Mouse (Mus musculus): Measurements from ENCODE around the gene Fam228a. TPM values are rescaled to one million over a fixed set of nuclear protein-coding genes. Genes with fewer than 3 reads are reported as not detected.
"Not testable (repeated sequence)": the region's sequence is repeated elsewhere in the genome, so short reads cannot be mapped to it uniquely, and the experiment has no call there.

Fam228a gene
- total RNA-seq (2014; rRNA removed; ENCODE audit: low replicate concordance) (0.08 and 0.65 TPM in 2 replicates), polyA plus RNA-seq (2015; fragmentation: Nextera tagmentation; extraction: Ambion mirVana) (0.14 TPM in 1 of 2 replicates, not detected in the other)

DNA sequence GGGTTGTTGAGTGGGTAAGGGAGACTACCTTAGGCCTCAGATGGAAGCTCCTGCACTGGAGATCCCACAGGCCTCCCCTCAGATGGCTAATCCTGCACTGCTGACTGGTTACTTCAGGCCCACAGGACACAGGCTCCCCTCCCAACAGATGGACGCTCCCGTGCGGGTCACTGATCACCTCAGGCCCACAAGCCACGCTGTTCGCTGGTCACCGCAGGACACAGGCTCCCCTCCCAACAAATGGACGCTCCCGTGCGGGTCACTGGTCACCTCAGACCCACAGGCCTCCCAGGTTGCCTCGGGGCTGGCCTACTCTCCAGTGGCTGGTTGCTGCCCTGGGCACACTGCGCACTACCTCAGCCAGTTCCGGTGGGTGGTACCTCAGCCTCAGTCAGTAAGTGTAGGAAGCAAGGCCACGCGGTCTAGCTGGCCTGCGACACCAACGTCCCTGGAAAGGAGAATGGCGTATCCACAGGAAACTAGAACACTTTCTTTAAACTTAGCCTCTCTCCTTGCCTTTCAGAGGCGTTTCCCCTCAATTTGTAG is at the start of gene Fam228a:
Gene Fam228a (minus strand): TSS at position 400 of the 546 bp plus-strand sequence.
- no peaks in the 10 kb centered on the region for H3K4me1 ChIP-seq (ENCODE audit: control insufficient read depth, insufficient read depth)
- 88% methylated on average over 18 of the region's 18 CpGs for WGBS

DNA sequence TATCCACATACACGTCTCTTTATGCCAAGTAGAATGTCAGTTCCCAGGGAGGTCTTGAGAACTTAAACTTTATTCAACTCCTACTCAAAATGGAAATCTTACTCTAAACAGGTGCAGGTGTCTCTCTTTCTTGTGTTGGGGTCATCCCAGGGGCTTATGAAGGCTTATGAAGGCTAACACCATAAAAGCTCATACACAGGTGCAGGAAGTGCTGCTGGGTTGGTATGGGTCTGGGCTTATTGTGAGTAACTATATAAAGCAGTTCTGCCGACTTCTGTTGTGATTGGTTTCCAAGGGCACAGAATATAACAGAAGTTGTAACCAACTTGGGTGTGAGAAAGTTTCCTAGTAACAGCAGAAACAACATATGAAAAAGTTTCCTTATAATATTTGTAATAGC is 46.2 kb upstream of the Fam228a start:
- Histone ChIP-seq H3K27me3 (ENCODE audit: control insufficient read depth, insufficient read depth, low read length) (no peaks in the 10 kb centered on the region), H3K36me3 (replicated peaks; ENCODE audit: control insufficient read depth, insufficient read depth, low read length) (no peaks in the 10 kb centered on the region), H3K9ac (replicated peaks; ENCODE audit: low read depth, low read length) (no peak overlapping the region), H3K4me3 (ENCODE audit: low read depth, low read length) (no peak overlapping the region), H3K4me1 (ENCODE audit: control insufficient read depth, insufficient read depth) (0 out of 2 replicates have a peak, but pooled peaks cover 3% of the 10 kb centered on the region), H3K4me2 (ENCODE audit: low read depth, low read length) (no peak overlapping the region), H3K9me3 (replicated peaks; ENCODE audit: control insufficient read depth, low read length) (no peaks in the 10 kb centered on the region), H3K27ac (ENCODE audit: low read depth) (no peak overlapping the region)
- TF ChIP-seq EP300 (IDR thresholded peaks at IDR 0.05; ENCODE audit: low read depth), result no peak
- TF ChIP-seq CTCF (IDR thresholded peaks at IDR 0.05; ENCODE audit: low read depth), result no peak
- 60% methylated on average over 2 of the region's 2 CpGs for WGBS
- no peak for DNase-seq (ENCODE audit: low spot score)
- no peak for ATAC-seq (ENCODE audit: insufficient read depth, low read depth)

More for the DNA sequence above, at the start of gene Fam228a:
- DNase-seq (ENCODE audit: low spot score), result no peak
- TF ChIP-seq EP300 (IDR thresholded peaks at IDR 0.05; ENCODE audit: low read depth) (no peak), CTCF (IDR thresholded peaks at IDR 0.05; ENCODE audit: low read depth) (no peak)
- no peaks in the 10 kb centered on the region for H3K36me3 ChIP-seq (replicated peaks; ENCODE audit: control insufficient read depth, insufficient read depth, low read length)
- H3K9ac ChIP-seq (replicated peaks; ENCODE audit: low read depth, low read length), result no peak within 1 kb of the TSS
- no peaks in the 10 kb centered on the region for H3K27me3 ChIP-seq (ENCODE audit: control insufficient read depth, insufficient read depth, low read length)
- no peaks in the 10 kb centered on the region for H3K9me3 ChIP-seq (replicated peaks; ENCODE audit: control insufficient read depth, low read length)
- H3K4me3 ChIP-seq (ENCODE audit: low read depth, low read length), result no peak within 1 kb of the TSS
- H3K4me2 ChIP-seq (ENCODE audit: low read depth, low read length), result no peak within 1 kb of the TSS
- H3K27ac ChIP-seq (ENCODE audit: low read depth), result no peak within 1 kb of the TSS
- ATAC-seq (ENCODE audit: insufficient read depth, low read depth), result no peak

DNA sequence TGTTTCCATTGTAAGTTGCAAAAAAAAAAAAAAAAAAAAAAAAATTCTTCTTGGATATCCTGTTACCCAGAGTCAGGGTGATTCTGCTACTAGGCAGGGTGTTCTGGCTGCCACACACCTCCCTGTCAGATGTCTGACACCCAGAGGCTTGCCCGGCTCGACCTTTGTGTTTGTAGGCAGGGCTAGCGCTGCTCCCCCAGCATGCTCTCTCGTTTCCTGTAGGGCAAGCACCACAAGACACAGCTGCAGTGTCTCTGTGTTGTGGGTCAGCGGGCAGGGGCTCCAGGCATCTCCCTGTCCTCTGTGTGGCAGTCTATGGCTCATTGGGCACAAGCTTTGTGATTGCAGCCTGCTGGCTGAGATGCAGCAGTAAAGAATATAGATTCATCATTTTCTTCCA is 45.4 kb upstream of the Fam228a start:
- no peak overlapping the region for H3K4me3 ChIP-seq (ENCODE audit: low read depth, low read length)
- 53% methylated on average over 5 of the region's 5 CpGs for WGBS
- H3K4me2 ChIP-seq (ENCODE audit: low read depth, low read length), result no peak overlapping the region
- H3K27me3 ChIP-seq (ENCODE audit: control insufficient read depth, insufficient read depth, low read length), result no peaks in the 10 kb centered on the region
- no peak for ATAC-seq (ENCODE audit: insufficient read depth, low read depth)
- 0 out of 2 replicates have a peak, but pooled peaks cover 3% of the 10 kb centered on the region for H3K4me1 ChIP-seq (ENCODE audit: control insufficient read depth, insufficient read depth)
- H3K27ac ChIP-seq (ENCODE audit: low read depth), result no peak overlapping the region
- TF ChIP-seq CTCF (IDR thresholded peaks at IDR 0.05; ENCODE audit: low read depth), result no peak
- H3K9ac ChIP-seq (replicated peaks; ENCODE audit: low read depth, low read length), result no peak overlapping the region
- no peak for DNase-seq (ENCODE audit: low spot score)
- no peaks in the 10 kb centered on the region for H3K9me3 ChIP-seq (replicated peaks; ENCODE audit: control insufficient read depth, low read length)
- H3K36me3 ChIP-seq (replicated peaks; ENCODE audit: control insufficient read depth, insufficient read depth, low read length), result no peaks in the 10 kb centered on the region

DNA sequence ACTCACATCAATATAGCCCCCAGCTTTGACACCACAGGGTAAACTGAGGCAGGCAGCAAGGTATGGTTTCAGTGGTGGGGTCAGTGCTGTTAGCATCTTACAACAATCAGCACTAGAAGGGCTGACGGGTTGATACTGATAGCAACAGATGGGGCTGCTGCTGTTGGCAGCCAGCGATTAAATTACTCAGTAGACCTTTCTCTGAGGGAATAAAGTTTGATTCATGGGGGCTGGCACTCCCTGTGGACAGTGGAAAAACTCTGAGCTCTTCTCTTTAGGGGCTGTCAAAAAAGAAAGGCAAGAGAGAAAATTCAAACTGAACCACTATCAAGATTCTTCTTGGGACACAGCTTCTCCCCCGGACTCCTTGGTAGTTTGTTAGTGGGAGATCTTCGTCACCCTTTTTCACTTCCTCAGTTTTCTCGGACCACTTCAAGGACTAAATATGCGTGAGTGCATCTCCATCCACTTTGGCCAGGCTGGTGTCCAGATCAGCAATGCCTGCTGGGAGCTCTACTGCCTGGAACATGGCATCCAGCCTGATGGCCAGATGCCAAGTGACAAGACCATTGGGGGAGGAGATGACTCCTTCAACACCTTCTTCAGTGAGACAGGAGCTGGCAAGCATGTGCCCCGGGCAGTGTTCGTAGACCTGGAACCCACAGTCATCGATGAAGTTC is 43.6 kb upstream of the Fam228a start:
- not testable (repeated sequence) for H3K4me1 ChIP-seq (ENCODE audit: control insufficient read depth, insufficient read depth); H3K36me3 ChIP-seq (replicated peaks; ENCODE audit: control insufficient read depth, insufficient read depth, low read length); H3K9me3 ChIP-seq (replicated peaks; ENCODE audit: control insufficient read depth, low read length); H3K4me3 ChIP-seq (ENCODE audit: low read depth, low read length); H3K27ac ChIP-seq (ENCODE audit: low read depth); H3K4me2 ChIP-seq (ENCODE audit: low read depth, low read length); DNase-seq (ENCODE audit: low spot score); H3K27me3 ChIP-seq (ENCODE audit: control insufficient read depth, insufficient read depth, low read length); ATAC-seq (ENCODE audit: insufficient read depth, low read depth); H3K9ac ChIP-seq (replicated peaks; ENCODE audit: low read depth, low read length)
- WGBS, result 48% methylated on average over 9 of the region's 9 CpGs

DNA sequence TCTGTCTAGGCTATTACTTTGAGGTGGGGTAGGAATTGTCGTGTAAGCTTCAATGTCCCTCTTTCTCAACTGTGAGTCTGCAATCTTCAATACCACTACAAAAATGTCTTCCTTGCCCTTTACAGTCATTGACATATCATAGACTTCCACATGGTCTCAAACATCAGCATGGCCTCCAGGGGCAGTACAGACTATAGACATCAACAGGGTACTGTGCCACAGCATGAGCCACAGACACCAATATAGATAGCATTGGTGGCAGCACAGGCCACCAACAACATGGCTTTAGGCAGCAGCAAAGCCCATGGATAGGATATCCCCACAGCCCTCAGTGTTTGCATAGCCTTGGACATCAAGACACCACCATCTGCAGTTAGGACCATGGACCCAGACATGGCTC is 43.0 kb upstream of the Fam228a start:
- H3K9me3 ChIP-seq (replicated peaks; ENCODE audit: control insufficient read depth, low read length), result no peaks in the 10 kb centered on the region
- ATAC-seq (ENCODE audit: insufficient read depth, low read depth) (no peak), DNase-seq (ENCODE audit: low spot score) (no peak)
- H3K4me1 ChIP-seq (ENCODE audit: control insufficient read depth, insufficient read depth), result 0 out of 2 replicates have a peak, but pooled peaks cover 3% of the 10 kb centered on the region
- H3K9ac ChIP-seq (replicated peaks; ENCODE audit: low read depth, low read length), result no peak overlapping the region
- no peak for TF ChIP-seq EP300 (IDR thresholded peaks at IDR 0.05; ENCODE audit: low read depth)
- no peak for TF ChIP-seq CTCF (IDR thresholded peaks at IDR 0.05; ENCODE audit: low read depth)
- H3K27me3 ChIP-seq (ENCODE audit: control insufficient read depth, insufficient read depth, low read length), result no peaks in the 10 kb centered on the region
- WGBS, result 86% methylated on average over 1 of the region's 1 CpGs
- no peaks in the 10 kb centered on the region for H3K36me3 ChIP-seq (replicated peaks; ENCODE audit: control insufficient read depth, insufficient read depth, low read length)
- H3K4me3 ChIP-seq (ENCODE audit: low read depth, low read length), result no peak overlapping the region
- no peak overlapping the region for H3K27ac ChIP-seq (ENCODE audit: low read depth)
- no peak overlapping the region for H3K4me2 ChIP-seq (ENCODE audit: low read depth, low read length)

Data from heart, postnatal 0 days (tissue).